Mouse (Mus musculus) testis, adult 2 months (tissue): ENCODE measurements at regions not wholly inside any gene's neighbourhood (a gene's known extent, or its start where the extent isn't known, plus 50 kb on each side); places are given as distances from the start of the nearest gene placed in this dataset.

ENCODE experiments used
- H3K27ac ChIP-seq: fragments of 200-500 bp; 2 replicates; pipeline ENCODE4 v1.5.1; 2012; ENCODE audit warnings: low read depth, low read length; ENCODE audit not compliant: control insufficient read depth, insufficient read depth
- H3K27me3 ChIP-seq: fragments of 200-500 bp; 2 replicates; pipeline ENCODE4 v1.6.1; 2012; ENCODE audit warnings: mild to moderate bottlenecking, low read length, moderate library complexity; ENCODE audit not compliant: control insufficient read depth, insufficient read depth
- H3K36me3 ChIP-seq: fragments of 200-500 bp; 2 replicates; pipeline ENCODE4 v1.6.1; 2012; ENCODE audit warnings: mild to moderate bottlenecking, low read length; ENCODE audit not compliant: control insufficient read depth, insufficient read depth
- H3K4me1 ChIP-seq: fragments of 200-500 bp; 2 replicates; pipeline ENCODE4 v1.6.1; 2012; ENCODE audit warnings: low read length; ENCODE audit not compliant: control insufficient read depth, insufficient read depth
- H3K4me3 ChIP-seq: fragments of 200-500 bp; 2 replicates; pipeline ENCODE4 v1.5.1; 2012; ENCODE audit warnings: low read depth, mild to moderate bottlenecking, low read length, moderate library complexity, mixed read lengths; ENCODE audit not compliant: control insufficient read depth
- CTCF ChIP-seq: fragments of 200-500 bp; IDR thresholded peaks from 2 replicates; pipeline ENCODE4 v1.5.1; 2012; ENCODE audit warnings: low read depth, mild to moderate bottlenecking, inconsistent platforms, low read length, moderate library complexity; ENCODE audit not compliant: control insufficient read depth, insufficient read depth, insufficient replicate concordance
- POLR2A ChIP-seq: fragments of 200-500 bp; IDR thresholded peaks from 2 replicates; pipeline ENCODE4 v1.6.1; 2012; ENCODE audit warnings: low read depth, mild to moderate bottlenecking, inconsistent platforms, low read length, moderate library complexity; ENCODE audit not compliant: control insufficient read depth

GRCm38 (mm10) chr10:126182386-126182785, 216.4 kb downstream of the Lrig3 start:
- Histone ChIP-seq H3K4me1 (no peaks in the 10 kb centered on the region), H3K36me3 (no peaks in the 10 kb centered on the region), H3K27ac (no peak overlapping the region), H3K27me3 (no peaks in the 10 kb centered on the region), H3K4me3 (no peak overlapping the region)
- no peak for TF ChIP-seq CTCF
- no peak for TF ChIP-seq POLR2A

- Histone ChIP-seq H3K27ac (no peak overlapping the region), H3K36me3 (no peaks in the 10 kb centered on the region), H3K27me3 (no peaks in the 10 kb centered on the region), H3K4me3 (no peak overlapping the region), H3K4me1 (no peaks in the 10 kb centered on the region)
- TF ChIP-seq CTCF (no peak), POLR2A (no peak)
Observed at GRCm38 (mm10) chr10:126183961-126184360, 218.0 kb downstream of the Lrig3 start.

GRCm38 (mm10) chr10:126185410-126185809, 219.4 kb downstream of the Lrig3 start:
- no peaks in the 10 kb centered on the region for H3K36me3 ChIP-seq
- no peak overlapping the region for H3K4me3 ChIP-seq
- TF ChIP-seq POLR2A, result no peak
- TF ChIP-seq CTCF, result no peak
- no peaks in the 10 kb centered on the region for H3K27me3 ChIP-seq
- H3K27ac ChIP-seq, result no peak overlapping the region
- H3K4me1 ChIP-seq, result no peaks in the 10 kb centered on the region

GRCm38 (mm10) chr10:126186086-126186485, 220.1 kb downstream of the Lrig3 start:
- H3K4me3 ChIP-seq, result no peak overlapping the region
- H3K27me3 ChIP-seq, result no peaks in the 10 kb centered on the region
- no peak for TF ChIP-seq CTCF
- no peaks in the 10 kb centered on the region for H3K36me3 ChIP-seq
- no peak overlapping the region for H3K27ac ChIP-seq
- no peaks in the 10 kb centered on the region for H3K4me1 ChIP-seq

GRCm38 (mm10) chr10:126189001-126189400, 223.0 kb downstream of the Lrig3 start:
- Histone ChIP-seq H3K36me3 (no peaks in the 10 kb centered on the region), H3K4me1 (no peaks in the 10 kb centered on the region), H3K4me3 (no peak overlapping the region), H3K27ac (no peak overlapping the region), H3K27me3 (no peaks in the 10 kb centered on the region)
- TF ChIP-seq CTCF (no peak), POLR2A (no peak)
